Mouse (Mus musculus): ENCODE data around the gene Wfdc5.

Wfdc5 gene

GRCm38 (mm10) chr2:164174649-164175395 is 7.7 kb downstream of the Wfdc5 start:
- DNase-seq (ENCODE audit: low read depth, low spot score), result no peak

- DNase-seq (ENCODE audit: low read depth, low spot score), result no peak
Observed at GRCm38 (mm10) chr2:164173394-164173793, 9.1 kb downstream of the Wfdc5 start.

DNA sequence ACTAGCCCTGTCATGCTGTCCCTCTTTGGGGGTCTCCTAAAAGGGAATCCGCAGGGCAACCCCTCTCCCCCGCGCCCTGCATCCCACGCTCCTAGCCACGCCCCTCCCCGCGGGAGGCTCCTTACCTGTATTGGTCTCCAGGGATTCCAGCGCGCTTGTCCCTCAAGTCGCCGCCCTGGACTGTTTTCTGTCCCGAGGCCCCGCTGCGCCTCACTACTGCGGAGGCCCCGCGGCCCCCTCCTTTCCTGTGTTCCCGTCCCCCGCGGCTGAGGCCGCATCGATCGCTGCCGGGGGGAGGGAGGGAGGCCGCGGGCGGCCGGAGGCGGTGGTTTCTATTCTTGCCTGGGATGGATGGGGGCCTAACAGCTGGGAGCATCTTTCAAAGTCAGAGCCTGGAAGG is 11.6 kb downstream of the Wfdc5 start, which contains the start of gene Kcns1:
Gene Kcns1, minus strand, starts transcription at position 212 of the 400 bp plus-strand sequence.
- DNase-seq (ENCODE audit: low read depth, low spot score), result no peak

DNA sequence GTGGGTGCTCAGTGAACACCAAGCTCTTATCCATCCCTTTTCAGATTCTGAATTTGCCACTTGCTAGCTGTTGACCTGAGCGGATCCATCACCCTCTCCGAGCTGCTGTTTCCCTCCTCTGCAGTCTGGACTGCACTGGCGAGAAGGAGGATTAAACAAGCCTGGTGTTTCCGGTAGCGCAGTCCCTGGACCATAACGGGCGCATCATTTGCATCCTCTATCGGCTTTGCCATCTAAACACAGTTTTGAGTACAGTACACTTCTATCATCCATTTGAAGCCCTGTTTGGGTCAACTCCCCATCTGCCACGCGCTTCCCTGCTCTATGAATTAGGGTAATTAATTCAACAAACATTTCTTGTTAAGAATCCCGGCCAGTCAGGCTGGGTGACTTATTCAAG is 12.2 kb downstream of the Wfdc5 start:
- no peak for DNase-seq (ENCODE audit: low read depth, low spot score)

DNA sequence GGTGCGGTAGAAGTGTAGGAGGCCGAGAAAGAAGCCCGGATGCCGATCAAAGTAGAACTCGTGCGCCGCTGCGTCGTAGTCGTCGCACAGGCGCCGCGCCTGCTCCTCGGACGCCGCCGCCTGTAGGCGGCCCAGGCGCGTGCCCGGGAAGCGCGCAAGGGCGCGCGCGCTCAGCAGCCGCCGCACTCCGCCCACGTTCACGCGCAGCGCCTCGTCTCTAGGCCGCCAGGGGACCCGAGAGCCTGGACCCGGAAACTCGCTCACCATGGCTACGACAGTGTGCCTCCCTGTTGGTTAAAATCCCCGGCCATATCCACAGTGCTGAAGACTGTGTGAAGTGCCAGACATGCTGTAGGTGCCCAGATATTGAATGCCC is 14.0 kb downstream of the Wfdc5 start:
- no peak for DNase-seq (ENCODE audit: low read depth, low spot score)

GRCm38 (mm10) chr2:164167752-164168570 is 14.6 kb downstream of the Wfdc5 start:
- DNase-seq (ENCODE audit: low read depth, low spot score), result peak; percentile 18

GRCm38 (mm10) chr2:164164941-164165340 is 17.6 kb downstream of the Wfdc5 start:
- no peak for DNase-seq (ENCODE audit: low read depth, low spot score)

DNA sequence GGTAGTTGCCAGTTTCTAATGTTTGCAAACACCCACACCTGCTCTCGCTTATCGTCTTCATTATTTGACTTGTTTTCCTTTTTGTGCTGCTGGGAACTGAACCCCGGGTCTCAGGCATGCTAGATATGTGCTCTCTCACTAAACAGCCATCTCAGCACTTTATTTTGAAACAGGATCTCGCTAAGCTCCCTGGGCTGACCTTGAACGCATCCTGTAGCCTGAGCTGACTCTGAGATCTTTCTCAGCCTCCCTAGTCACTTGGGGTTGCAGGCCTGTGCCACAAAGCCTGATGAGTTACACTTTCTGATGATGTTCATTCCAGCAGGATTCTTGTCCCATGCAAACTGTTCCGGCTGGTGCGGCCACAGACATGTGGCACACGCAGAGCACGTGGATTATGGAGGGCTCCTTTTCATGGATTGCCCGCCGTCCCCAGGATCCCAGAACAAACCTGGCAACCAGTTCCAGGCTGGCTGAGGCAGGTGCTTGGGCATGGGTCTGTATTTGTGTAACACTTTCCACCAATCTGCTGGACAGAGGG is 21.0 kb downstream of the Wfdc5 start:
- no peak for DNase-seq (ENCODE audit: low read depth, low spot score)

GRCm38 (mm10) chr2:164158838-164159237 is 23.7 kb downstream of the Wfdc5 start:
- no peak for DNase-seq (ENCODE audit: low read depth, low spot score)

- DNase-seq (ENCODE audit: low read depth, low spot score), result no peak
Observed at GRCm38 (mm10) chr2:164156158-164156557, 26.4 kb downstream of the Wfdc5 start.

DNA sequence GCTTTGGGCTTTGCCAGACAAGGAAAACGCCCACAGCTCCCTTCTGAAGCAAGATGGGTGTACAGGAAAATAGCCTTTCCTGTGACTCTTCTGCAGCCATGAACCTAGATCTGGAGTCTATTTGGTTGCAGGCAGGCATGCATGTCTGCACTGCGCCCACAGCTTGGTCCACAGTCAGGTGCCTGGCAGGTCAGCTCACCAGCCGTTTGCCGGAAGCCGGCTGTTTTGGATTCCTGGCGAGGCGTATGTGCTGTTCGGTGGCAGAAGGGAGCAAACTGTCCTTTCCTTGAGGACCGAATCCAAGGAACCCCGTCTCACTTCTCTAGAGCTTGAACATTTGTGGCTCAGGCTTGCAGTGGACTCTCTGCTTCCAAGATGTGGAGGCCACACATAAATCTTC is 28.5 kb downstream of the Wfdc5 start:
- no peak for DNase-seq (ENCODE audit: low read depth, low spot score)

DNA sequence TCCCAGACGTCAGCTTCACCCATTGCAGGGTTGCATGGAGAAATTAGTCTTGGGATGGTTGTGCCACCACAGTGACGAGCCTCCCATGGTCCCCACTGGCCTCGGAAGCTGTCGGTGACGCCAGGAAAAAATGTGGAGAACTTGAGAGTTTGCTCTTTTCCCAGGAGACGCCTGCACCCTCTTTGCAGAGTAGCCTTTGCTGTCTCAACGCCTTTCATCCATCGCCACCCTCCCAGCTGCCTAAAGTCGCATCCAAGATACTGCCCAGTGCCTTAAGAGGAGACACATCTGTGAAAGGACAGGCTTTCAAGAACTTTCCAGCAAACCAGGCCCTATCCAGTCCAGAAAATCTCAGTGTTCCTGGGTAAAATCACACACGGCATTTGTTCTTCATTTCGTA is 30.2 kb downstream of the Wfdc5 start:
- no peak for DNase-seq (ENCODE audit: low read depth, low spot score)

DNA sequence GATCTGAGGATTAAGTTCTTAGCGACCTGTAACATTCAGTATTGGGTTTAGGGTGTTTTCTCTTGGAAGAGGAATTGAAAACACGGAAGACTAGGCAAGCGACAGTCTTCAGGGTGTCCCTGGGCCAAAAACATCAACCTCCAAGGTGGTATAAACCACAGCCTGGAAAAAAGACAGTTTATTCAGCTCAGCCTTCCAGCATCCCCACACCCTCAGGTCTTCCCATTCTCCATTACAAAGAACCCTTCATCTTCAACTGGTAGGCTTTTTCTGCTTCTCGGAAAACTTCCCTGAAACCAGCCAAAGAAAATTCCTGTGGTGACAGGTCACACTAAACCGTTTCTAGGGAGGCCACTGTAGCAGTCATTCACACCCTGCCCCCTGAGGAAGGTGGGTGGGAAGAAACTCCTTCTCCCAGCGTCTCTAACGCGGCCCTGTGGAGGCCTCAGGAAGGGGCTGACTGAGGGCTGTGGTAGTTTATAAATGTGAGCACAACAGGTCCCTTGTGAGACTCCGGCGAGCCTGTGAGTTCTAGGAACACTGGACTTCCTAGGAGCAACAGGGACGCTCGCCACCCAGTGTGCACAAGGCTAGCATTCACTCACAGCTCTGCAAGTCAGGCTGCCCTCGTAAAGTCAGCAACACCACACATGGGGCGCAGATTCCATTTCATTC is 32.3 kb downstream of the Wfdc5 start:
- DNase-seq (ENCODE audit: low read depth, low spot score), result peak; percentile 70

DNA sequence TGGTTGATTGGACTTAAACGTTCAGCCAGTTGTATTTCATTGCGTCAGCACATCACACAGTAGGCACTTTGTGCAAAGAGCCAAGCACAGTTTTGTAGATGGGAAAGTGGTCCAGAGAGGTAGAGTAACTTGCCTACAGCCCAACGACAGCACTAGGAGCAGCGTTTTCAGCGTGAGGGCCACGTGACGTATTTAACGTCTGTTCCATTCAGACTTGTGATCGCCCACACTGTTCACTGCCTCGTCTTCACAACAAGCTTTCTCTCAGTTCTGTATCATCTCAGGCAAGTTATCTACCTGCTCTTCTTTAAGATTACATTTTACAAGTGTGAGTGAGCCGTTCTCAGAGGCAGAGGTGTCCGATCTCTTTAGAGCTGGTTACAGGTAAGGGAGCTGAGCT is 36.0 kb downstream of the Wfdc5 start:
- DNase-seq (ENCODE audit: low read depth, low spot score), result no peak

DNA sequence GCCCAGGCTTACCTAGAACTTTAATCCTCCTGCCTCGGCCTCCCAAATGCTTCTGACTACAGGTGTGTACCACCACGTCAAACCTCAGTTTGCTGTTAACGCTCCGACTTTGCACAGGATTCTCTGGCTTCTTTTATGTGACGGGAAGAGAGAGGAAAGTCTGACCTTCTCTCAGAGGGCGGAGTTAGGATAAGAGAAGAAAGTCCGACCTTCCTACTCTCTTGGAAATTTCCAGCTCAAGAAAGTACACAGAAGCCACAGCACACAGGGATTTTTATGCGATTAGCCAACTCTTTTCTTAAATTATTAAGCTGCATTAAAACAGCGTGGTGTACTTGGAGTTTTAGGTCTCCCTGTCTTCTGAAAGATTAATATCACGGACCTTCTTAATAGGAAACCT is 38.0 kb downstream of the Wfdc5 start:
- DNase-seq (ENCODE audit: low read depth, low spot score), result no peak

- DNase-seq (ENCODE audit: low read depth, low spot score), result no peak
Observed at GRCm38 (mm10) chr2:164144025-164144424, 38.5 kb downstream of the Wfdc5 start.

GRCm38 (mm10) chr2:164142021-164142420 is 40.5 kb downstream of the Wfdc5 start:
- no peak for DNase-seq (ENCODE audit: low read depth, low spot score)

- no peak for DNase-seq (ENCODE audit: low read depth, low spot score)
Observed at GRCm38 (mm10) chr2:164137754-164138153, 44.8 kb downstream of the Wfdc5 start.

DNA sequence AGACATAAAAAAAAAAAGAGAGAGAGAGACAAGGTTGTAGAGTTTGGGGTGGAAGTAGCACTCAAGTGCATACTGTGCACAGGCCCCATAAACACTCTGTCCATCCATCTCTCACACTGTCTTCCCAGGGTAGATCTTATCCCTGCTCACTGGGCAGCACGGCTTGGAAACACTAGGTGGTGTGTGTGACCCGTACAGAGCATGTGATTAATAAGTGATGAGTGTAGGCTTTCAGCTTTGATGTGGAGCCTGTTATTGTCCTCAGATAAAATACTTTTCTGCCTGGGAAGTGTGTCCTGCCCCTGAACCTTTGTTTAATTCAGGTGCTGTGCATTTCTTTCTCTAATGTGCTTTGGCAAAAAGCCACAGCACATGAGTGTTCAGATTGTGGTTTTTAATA is 46.1 kb downstream of the Wfdc5 start:
- DNase-seq (ENCODE audit: low read depth, low spot score), result no peak

DNA sequence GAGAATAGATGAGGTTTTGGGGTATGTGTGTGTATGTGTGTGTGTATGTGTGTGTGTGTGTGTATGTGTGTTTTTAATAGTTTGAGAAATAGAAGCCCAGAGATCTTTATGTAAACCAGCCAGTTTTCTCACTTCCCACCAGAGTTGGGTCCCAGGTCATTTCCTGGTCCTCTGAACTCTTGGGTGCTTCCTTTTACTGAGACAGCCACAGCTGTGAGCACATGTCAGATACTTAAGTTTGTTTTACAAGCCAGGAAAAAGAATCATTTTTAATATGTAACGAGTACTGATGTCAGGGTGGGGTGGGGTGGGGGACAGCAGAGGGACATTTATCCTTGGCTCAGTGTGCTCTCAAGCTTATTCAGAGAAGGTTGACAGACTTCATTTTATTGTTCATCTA is 47.2 kb downstream of the Wfdc5 start:
- DNase-seq (ENCODE audit: low read depth, low spot score), result no peak

- DNase-seq (ENCODE audit: low read depth, low spot score), result no peak
Observed at GRCm38 (mm10) chr2:164134563-164134962, 48.0 kb downstream of the Wfdc5 start.

DNA sequence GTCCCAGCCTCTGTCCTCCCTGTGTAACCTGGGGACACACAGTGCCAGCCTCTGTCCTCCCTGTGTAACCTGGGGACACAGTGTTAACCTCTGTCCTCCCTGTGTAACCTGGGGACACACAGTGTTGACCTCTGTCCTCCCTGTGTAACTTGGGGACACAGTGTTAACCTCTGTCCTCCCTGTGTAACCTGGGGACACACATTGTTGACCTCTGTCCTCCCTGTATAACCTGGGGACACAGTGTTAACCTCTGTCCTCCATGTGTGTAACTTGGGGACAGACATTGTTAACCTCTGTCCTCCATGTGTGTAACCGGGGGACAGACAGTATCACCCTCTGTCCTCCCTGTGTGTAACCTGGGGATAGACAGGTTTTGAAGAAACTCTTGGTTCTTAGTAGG is 51.0 kb downstream of the Wfdc5 start:
- DNase-seq (ENCODE audit: low read depth, low spot score), result no peak
